Mouse (Mus musculus): ENCODE results near the gene Trpm7.

- no peak for TF ChIP-seq CTCF (IDR thresholded peaks at IDR 0.05; ENCODE audit: borderline replicate concordance, insufficient read depth, low read depth, low read length)
- TF ChIP-seq POLR2A (IDR thresholded peaks at IDR 0.05; ENCODE audit: borderline replicate concordance, insufficient read depth, low read length) = no peak
These were observed 11.0 kb downstream of the Trpm7 start for GRCm38 (mm10) chr2:126865026-126865425.
